Mouse (Mus musculus) E14TG2a.4 (cell line): ENCODE measurements around the gene Ext2.

Experiments
- H3K27me3 ChIP-seq: 2 replicates; pipeline ENCODE4 v1.6.1; 2014; ENCODE audit warnings: low read length, control low read depth; ENCODE audit not compliant: insufficient read depth
- H3K36me3 ChIP-seq: 2 replicates; pipeline ENCODE4 v1.6.1; 2014; ENCODE audit warnings: low read length, control low read depth; ENCODE audit not compliant: insufficient read depth
- H3K4me1 ChIP-seq: replicated peaks from 2 replicates; pipeline ENCODE4 v1.6.1; 2014; ENCODE audit warnings: low read depth, low read length, control low read depth
- H3K4me3 ChIP-seq: replicated peaks from 2 replicates; pipeline ENCODE4 v1.5.1; 2014; ENCODE audit warnings: mild to moderate bottlenecking, low read length
- H3K9me3 ChIP-seq: 2 replicates; pipeline ENCODE4 v1.6.1; 2014; ENCODE audit warnings: low read length, control low read depth
- CTCF ChIP-seq: conservative IDR thresholded peaks from 2 replicates; pipeline ENCODE4 v1.5.1; 2014; ENCODE audit warnings: low read length
- NANOG ChIP-seq: IDR thresholded peaks from 2 replicates; pipeline ENCODE4 v1.6.1; 2014; ENCODE audit warnings: borderline replicate concordance, low read length, mixed read lengths
- POU5F1 ChIP-seq: IDR thresholded peaks from 2 replicates; pipeline ENCODE4 v1.6.1; 2014; ENCODE audit warnings: low read length, borderline replicate concordance

The Ext2 gene

DNA sequence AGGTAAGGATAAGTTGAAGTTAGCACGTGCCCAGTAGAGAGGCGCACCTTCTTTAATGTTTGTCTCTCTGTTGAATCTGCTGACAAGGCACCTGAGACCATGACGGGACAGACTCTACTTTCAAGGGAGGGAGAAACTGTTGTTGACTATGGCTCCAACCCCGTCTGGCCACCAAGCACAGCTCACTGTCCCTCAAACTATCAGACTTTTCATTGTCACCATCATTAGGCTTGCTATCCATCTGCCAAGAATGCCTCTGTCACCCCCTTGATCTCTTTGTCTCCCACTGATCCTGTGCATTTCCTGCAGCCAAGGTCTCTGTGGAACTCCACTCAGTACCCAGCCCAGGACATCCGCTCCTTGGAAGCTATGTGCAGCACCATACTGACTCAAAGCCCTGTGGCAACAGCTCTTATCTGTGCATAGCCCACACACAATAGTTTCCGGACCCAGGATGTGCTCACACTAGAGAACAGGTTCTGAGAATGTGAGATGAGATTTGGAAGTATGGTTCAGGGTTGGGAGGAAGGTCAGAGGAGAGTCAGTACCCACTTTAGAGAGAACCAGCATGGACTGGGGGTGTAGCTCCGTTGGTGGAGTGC lies 139.7 kb downstream of the Ext2 start:
- peaks cover 5% of the 10 kb centered on the region; the same call in 1 of the 2 replicates for H3K27me3 ChIP-seq

DNA sequence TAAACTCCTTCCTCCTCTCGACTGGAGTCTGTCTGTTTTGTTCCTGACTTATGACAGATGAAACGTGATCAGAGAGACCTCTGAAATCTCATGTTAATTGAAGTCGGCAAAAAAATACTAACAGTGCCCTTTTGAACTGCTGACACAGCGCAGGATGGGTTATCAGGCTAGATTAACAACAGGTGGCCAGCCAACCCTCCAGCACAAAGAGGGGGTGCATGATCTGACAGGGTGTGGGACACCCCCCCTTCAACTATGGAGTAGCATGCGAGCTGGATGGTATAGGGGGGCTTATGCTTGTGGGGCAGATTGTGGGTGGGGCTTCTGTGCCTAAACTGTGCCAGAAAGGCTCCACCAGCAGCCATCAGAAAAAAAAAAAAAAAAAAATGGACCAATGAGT lies 141.0 kb downstream of the Ext2 start:
- TF ChIP-seq POU5F1, result no peak
- TF ChIP-seq NANOG, result no peak
- TF ChIP-seq CTCF, result no peak
- H3K9me3 ChIP-seq, result no peaks in the 10 kb centered on the region
- no peaks in the 10 kb centered on the region for H3K4me1 ChIP-seq
- H3K4me3 ChIP-seq, result no peak overlapping the region
- H3K36me3 ChIP-seq, result no peaks in the 10 kb centered on the region
- H3K27me3 ChIP-seq, result peaks cover 8% of the 10 kb centered on the region

More for the DNA sequence above, 139.7 kb downstream of the Ext2 start:
- TF ChIP-seq CTCF, result no peak
- TF ChIP-seq POU5F1, result no peak
- TF ChIP-seq NANOG, result no peak
- Histone ChIP-seq H3K4me3 (no peak overlapping the region), H3K36me3 (no peaks in the 10 kb centered on the region), H3K9me3 (no peaks in the 10 kb centered on the region), H3K4me1 (no peaks in the 10 kb centered on the region)

DNA sequence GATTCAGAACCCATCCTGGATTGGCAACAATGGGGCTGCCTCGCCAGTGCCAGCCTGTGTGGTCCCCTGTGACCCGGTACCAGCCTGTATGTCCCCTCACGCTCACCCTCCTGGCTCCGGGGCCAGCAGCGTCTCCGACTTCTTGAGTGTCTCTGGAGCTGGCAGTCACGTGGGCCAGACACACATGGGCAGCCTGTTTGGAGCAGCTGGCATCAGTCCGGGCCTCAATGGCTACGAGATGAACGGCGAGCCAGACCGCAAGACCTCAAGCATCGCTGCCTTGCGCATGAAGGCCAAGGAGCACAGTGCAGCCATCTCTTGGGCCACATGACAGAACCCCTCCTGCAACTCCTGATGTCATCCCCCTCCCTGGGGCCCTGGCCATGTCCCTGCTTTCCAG lies 145.1 kb downstream of the Ext2 start:
- no peak for TF ChIP-seq NANOG
- TF ChIP-seq CTCF, result no peak
- no peak for TF ChIP-seq POU5F1
- peaks cover 19% of the 10 kb centered on the region for H3K27me3 ChIP-seq
- H3K36me3 ChIP-seq, result no peaks in the 10 kb centered on the region
- H3K4me1 ChIP-seq, result no peaks in the 10 kb centered on the region
- no peak overlapping the region for H3K4me3 ChIP-seq
- no peaks in the 10 kb centered on the region for H3K9me3 ChIP-seq

DNA sequence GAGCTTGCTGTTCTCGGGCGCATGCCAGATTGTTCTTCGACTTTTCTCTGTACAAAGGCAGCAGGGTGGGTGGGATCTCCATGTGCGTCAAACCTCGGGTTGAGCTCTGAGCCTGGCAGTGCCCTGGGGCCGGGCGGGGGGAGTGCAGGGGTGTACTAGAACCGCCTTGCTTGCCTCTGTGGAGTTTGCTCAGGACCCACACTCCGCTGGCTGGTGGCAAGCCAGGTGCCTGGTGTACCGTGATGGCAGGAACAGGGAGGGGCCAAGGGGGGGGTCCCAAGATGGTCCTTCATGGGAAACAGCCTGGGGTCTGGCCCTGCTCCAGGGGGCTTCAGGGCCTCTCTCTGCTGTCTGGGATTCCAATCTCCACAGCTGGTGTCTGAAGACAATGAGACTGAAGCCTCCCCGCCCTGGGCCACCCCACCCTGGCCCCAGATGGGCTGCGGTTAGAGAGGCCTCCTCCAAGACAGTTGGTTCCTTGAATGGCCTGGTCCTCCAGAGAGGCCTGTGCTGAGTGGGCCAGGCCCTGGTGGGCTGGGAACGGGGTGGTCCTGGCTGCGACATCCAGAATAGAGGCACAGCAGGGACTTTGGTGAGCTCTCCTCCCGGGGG lies 150.7 kb downstream of the Ext2 start:
- Histone ChIP-seq H3K27me3 (peaks cover 16% of the 10 kb centered on the region), H3K4me3 (no peak overlapping the region), H3K9me3 (no peaks in the 10 kb centered on the region), H3K4me1 (peaks cover 8% of the 10 kb centered on the region), H3K36me3 (no peaks in the 10 kb centered on the region)
- TF ChIP-seq CTCF, result no peak
- no peak for TF ChIP-seq NANOG
- no peak for TF ChIP-seq POU5F1

DNA sequence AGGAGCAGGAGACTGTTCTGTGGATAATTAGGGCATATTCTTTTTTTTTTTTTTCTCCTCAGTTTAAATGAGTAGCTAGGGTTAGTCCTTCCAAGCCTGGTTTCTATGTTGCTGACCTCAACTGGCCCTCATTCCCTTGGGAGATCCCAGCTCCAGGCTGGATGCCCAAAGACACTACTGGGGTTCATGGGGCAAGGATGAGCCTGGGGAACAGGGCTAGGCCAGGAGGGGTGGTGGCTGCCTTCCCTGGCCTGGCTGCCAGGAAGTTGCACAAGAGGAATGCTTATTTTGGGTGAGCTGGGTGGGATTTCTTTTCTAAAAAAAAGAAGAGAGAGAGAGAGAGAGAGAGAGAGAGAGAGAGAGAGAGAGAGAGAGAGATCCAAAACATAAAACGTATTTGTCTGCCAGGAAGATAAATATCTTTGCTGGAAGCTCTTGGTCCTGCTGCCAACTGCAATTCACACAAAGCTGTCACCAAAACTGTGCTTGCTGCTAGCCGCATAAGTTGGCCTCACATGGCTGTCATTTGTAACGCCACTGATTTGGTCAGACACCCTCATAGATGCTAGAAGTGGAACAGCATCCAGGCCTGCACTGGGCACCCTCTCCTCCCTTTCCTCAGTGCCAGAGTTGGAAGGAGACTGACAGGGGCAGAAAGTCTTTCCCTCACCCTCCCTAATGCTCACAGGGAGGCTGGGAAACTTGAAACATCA lies 156.1 kb downstream of the Ext2 start:
- H3K27me3 ChIP-seq, result peaks cover 20% of the 10 kb centered on the region
- no peaks in the 10 kb centered on the region for H3K36me3 ChIP-seq
- no peaks in the 10 kb centered on the region for H3K9me3 ChIP-seq
- H3K4me1 ChIP-seq, result peaks cover under 1% of the 10 kb centered on the region; the same call in 1 of the 2 replicates
- TF ChIP-seq CTCF (no peak), NANOG (no peak), POU5F1 (no peak)
- H3K4me3 ChIP-seq, result no peak overlapping the region

DNA sequence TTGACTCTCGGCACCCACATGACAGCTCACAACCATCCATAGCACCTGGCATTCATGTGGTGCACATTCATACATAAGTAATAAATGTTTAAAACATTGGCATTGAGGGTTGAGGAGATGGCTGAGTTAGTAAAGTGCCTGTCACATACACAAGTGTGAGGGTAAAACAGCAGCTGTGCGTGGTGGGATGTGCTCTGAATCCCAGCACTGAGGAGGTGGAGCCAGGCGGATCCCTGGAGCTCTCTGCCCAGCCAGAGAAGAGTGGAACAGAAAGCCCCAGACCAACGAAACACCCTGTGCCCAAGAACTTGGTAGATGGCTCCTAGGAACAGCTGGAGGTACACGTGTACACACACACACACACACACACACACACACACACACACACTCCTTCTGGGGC lies 156.9 kb downstream of the Ext2 start:
- Histone ChIP-seq H3K4me3 (no peak overlapping the region), H3K27me3 (peaks cover 22% of the 10 kb centered on the region), H3K4me1 (no peaks in the 10 kb centered on the region), H3K9me3 (no peaks in the 10 kb centered on the region), H3K36me3 (no peaks in the 10 kb centered on the region)
- no peak for TF ChIP-seq NANOG
- no peak for TF ChIP-seq CTCF
- no peak for TF ChIP-seq POU5F1

DNA sequence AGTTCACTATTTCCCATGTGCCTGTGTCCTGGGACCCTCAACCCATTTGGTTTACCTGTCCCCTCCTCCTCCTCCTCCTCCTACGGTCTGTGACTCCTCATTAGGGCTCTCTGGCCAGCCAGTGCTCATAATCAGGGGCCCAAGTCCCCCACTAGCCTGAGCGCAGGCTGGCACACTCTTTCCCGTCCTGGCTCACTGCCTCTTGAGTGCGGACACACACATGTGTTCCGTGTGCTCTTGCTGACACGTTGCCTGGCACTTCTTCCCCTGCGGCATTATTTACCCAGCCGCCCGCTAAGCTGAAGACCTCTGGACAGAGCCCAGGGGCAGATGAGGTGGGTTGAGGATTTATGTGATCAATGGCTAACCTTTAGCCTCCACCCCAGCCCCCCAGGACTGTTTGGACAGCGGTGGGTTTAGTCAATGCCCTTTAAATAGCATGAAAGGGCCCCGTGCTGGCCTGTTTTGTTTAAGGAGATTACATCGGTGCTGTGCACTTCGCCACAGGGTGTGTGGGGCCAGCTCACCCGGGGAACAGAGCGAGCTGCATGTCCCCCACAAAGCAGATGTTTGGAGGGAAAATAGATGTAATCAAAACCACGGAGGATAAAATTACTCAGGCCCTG lies 160.0 kb downstream of the Ext2 start:
- no peak for TF ChIP-seq CTCF
- no peak for TF ChIP-seq NANOG
- no peak for TF ChIP-seq POU5F1
- no peaks in the 10 kb centered on the region for H3K36me3 ChIP-seq
- no peaks in the 10 kb centered on the region for H3K9me3 ChIP-seq
- no peak overlapping the region for H3K4me3 ChIP-seq
- H3K27me3 ChIP-seq, result peaks cover 24% of the 10 kb centered on the region
- H3K4me1 ChIP-seq, result no peaks in the 10 kb centered on the region

DNA sequence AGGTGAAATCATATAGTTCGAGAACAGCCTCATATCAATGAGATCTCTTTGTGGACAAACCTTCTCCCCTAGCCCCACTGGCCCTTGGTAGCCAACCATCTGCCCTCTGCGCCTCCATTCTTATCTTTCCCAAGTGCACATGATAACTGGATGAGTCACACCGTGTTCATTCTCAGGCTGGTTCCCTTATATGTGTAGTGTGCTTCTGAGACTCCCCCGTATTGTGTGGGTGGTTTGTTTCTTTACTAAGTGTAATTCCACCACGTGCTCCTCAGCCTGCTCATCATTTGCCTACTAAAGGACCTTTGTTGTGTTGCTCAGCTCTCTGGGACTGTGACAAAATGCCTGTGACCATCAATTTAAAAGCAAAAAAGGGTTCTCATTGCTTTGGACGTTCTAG lies 161.3 kb downstream of the Ext2 start:
- no peak for TF ChIP-seq NANOG
- TF ChIP-seq CTCF, result no peak
- TF ChIP-seq POU5F1, result no peak
- no peaks in the 10 kb centered on the region for H3K9me3 ChIP-seq
- no peaks in the 10 kb centered on the region for H3K4me1 ChIP-seq
- peaks cover 27% of the 10 kb centered on the region for H3K27me3 ChIP-seq
- H3K36me3 ChIP-seq, result no peaks in the 10 kb centered on the region
- H3K4me3 ChIP-seq, result no peak overlapping the region
